Mouse (Mus musculus) MN1 (cell line): ENCODE results near the gene Gm10282.

Experiments used
- DNase-seq: peaks from one replicate; pipeline ENCODE4 v3.0.0-alpha.2; 2016; ENCODE audit warnings: low spot score

Gene Gm10282

DNA sequence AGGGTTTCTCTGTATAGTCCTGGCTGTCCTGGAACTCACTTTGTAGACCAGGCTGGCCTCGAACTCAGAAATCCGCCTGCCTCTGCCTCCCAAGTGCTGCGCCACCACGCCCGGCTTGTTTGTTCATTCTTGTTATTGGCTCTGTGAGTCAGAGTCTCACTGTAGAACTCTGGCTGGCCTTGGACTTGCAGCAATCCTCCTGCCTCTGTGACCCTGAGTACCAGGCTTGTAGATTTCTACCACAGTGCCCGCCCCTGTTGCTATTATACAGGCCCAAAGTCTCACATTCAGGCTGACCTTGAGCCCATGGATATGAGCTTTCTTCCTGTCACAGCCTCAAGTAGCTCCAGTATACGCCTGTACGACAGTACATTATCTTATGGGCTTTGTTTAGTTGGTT, 8.5 kb downstream of the Gm10282 start:
- no peak for DNase-seq

DNA sequence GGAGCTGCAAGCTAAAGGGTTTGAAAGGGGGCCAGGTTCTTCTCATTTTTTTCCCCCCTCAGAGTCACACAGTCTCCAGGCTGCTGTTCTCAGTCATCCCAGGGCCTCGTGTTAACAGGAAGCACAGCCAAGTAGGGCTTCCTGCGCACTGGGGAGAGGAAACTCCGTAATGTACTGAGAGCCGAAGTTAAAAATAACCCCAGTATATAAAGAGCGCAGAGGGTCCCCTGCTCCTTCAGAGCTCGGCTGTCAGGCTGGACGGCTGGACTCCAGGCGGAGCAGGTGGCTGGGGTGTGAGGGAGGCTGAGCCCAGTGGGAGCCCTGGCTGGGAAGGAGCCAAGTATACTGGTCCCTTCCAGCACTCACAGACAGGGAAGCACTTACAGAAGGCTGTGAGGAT, 9.4 kb downstream of the Gm10282 start:
- no peak for DNase-seq

DNA sequence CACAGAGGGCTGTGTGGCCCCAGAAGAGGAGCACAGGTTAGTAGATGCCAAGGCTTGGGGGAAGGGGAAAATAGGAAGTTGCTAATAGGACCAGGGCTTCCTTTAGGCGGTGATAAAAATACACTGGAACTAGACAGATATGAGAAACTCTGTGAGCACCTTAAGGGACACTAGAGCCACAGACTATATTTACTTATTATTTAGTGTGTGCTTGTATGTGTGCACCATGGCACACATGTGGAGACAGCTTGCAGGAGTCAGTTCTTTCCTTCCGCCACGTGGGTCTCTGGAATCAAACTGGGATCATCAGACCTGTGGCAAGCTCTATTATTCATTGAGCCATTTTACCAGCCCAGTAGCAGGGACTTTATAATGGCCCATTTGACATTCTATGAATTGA, 9.9 kb downstream of the Gm10282 start:
- DNase-seq: no peak

DNA sequence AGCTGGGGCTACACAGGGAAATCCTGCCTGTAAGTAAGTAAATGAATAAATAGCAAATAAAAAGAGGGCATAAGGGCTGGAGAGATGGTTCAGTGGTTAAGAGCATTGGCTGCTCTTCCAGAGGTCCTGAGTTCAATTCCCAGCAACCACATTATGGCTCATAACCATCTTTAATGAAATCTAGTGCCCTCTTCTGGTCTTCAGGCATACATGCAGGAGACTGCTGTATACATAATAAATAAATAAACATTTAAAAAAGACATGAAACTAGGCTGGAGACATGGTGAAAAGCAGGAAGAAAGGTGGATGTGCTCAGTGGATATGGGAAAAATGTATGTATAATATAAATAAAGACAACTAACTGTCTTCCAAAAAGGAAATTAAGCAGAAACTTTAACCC, 11.8 kb downstream of the Gm10282 start:
- DNase-seq: no peak

DNA sequence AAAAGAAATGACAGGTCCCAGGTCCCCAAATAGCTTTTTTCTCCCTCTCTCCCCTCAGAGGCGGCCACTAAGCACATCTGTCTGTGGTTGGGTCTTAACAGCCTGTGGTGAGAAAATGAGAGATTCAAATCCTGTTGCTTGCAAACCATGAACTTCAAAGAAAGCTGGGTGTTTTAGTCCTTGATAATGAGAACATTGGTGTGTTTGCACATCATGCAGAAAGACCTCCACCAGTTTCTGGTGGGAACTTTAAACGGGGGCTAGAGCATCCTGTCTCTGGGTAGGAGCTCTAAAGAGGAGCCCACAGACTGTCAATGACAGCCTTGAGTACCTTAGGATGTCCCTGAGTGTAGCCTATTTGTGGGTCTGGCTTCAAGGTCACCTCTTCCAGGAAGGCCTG, 14.0 kb downstream of the Gm10282 start:
- DNase-seq: no peak

DNA sequence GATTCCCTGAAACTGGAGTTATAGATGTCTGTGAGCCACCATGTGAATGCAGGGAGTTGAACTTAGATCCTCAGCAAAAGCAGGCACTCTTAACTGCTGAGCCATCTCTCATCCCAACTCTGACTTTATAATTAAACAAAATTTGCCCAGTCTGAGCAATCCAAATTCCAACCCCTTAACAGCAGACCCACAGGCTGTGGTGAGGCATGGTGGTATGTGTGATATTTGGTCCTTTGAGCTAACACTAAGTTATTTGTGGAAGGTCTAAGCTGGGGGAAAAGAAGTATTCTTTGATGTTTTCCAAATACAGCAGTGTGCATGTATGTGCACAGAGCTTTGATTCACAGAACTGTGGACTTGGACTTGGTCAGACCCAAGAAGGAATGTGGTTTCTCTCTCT, 16.0 kb downstream of the Gm10282 start:
- DNase-seq: no peak

DNA sequence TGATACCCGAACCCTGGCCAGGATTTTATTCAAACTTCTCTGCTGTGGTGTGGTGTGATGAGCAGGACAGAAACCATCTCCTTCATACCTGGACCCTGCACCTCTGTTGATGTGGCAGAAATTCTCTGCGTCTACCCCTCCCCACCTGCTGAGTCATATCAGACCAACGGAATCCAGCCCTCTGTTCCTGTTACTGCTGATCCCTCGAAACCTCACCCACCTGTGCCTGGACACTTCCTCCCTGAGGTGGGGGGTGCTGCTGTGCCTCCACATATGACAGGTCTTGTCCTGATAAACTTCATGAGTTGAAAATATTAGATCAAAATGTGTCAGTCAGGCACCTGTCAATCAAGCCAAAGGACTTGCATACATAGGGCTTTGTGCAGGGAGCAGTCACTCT, 19.8 kb downstream of the Gm10282 start:
- no peak for DNase-seq

DNA sequence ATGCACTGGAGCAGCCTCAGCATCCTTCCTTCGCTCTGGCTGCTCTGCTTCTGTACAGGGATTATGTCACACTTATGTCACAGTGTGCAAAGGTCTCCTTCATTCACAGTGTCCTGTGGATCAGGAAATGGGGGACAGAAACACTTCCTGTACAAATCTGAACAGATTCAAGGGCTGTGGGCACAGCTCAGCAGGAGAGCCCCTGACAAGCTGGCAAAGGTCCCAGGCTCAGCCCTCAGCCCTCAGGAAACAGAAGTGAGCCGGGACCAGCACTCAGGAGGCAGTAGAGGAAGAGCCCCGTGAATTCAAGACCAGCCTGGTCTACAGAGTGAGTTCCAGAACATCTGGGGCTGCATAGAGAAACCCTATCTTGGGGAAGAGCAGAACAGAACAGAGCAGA, 23.4 kb downstream of the Gm10282 start:
- DNase-seq: no peak

DNA sequence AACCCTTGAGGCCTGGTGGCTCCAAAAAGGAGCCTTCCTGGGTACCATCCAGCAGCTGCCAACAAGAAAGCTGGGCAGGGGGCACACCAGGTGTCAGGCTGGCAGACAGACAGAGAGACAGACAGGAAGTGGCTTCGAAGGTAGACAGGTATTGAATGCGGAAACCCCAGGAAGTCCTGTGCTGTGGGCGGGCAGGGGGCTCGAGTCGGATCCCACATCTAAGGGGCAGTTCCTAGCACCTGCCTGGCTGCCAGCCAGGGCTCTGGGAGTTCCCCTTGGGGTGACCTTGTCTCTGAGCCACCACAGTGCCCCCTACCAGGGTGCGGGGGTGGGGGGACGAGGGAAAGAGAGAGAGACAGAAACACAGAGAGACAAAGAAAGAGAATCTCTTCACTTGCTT, 25.9 kb downstream of the Gm10282 start:
- DNase-seq: no peak

DNA sequence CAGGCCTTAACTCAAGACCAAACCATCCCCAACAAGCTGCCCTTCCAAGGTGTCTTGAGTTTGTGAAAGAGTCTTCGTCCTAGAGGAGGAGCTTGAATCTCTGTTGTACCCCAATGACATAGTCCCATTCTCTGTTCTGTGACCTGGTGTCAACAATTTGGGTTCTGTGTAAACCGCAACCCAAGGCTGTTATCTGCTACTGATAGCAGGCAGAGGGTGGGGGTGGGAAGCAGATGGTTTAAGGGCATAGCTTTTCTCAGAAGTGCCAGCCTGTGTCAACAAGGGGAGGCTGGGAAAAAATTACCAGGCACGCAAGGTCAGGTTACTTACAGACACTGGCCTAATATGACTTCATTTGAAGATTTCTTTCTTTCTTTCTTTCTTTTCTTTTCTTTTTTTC, 27.8 kb downstream of the Gm10282 start:
- no peak for DNase-seq

DNA sequence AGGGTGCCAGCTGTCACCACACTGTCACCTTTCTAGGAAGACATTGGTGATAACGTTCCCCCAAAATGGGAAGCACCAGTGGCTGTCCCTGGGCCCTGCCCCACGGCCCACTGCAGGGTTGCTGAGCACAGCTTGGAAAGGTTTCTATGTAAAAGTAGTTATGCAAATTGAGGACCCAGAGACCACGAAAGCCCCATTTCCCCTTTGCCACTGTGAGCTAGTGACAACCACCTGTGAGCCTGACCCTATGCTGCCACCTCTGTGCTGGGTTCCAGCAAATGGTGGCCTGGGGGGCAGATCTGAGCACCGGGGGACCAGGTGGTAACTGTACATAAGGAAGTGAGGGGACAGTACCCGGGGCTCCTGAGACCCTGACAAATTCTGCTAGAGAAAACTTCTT, 31.3 kb downstream of the Gm10282 start:
- no peak for DNase-seq

DNA sequence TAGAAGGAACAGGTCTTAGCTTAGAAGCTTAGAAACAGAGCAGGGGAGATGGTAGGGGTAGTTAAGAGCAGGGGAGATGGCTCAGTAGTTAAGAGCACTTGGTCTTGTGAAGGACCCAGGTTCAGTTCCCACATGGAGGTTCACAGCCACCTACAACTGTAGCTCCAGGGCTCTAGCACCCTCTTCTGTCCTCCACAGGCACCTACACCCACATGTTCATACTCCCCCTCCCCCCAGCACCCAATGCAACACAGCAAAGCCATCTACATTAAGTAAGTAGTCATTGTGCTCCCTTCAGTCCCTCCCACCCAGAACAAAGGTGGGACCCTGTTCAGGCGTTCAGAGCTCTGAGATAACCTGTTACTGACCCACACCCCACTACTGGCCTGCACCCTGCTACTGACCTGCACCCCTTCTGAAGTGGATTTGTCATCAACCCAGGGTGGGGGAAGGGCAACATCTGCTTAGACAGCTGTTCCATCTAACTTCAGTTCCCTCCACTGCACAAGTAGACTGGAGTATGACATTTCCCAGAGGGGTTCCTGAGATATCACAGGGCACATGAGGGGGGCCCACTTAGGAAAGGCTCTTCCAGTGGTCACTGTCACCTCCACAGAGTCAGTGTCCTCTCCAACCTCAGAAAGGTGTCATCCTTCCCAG, 31.8 kb downstream of the Gm10282 start:
- DNase-seq: no peak

DNA sequence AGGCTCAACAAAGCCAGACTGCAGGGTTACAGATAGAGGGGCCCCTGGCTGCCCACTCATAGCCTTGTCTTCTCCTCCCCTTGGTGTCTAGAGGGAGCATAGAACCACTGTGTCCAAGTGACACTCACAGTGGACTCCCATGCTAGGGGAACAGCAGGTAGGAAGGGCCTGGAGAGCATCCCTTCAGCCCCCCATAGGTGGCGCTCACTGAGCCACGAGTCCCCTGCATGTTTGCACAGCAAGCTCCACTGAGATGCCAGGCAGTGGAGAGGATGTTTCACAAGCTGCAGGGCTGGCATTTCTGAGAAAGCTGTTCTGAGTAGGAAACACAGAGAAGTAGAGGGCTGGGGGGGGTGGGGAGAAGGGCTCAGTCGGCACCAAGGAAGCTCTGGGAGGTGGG, 32.7 kb downstream of the Gm10282 start:
- DNase-seq: peak; percentile 47

DNA sequence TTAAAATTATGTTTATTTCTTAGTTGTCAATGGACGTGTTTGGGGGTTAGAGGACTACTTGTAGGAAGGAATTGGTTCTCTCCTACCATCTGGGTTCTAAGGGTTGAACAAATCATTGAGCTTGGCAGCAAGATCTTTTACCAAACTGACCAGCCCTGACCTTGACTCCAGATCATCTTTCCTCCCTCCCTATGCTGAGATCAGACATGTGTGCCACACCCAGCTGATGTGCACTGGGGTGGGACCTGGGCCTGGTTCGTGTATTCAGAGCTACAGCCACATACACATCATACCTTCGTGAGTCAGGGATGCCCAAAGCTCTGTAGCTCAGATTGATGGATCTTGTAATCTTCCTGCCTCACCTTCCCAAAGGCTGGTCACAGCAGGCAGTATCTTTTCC, 33.4 kb downstream of the Gm10282 start:
- DNase-seq: no peak

DNA sequence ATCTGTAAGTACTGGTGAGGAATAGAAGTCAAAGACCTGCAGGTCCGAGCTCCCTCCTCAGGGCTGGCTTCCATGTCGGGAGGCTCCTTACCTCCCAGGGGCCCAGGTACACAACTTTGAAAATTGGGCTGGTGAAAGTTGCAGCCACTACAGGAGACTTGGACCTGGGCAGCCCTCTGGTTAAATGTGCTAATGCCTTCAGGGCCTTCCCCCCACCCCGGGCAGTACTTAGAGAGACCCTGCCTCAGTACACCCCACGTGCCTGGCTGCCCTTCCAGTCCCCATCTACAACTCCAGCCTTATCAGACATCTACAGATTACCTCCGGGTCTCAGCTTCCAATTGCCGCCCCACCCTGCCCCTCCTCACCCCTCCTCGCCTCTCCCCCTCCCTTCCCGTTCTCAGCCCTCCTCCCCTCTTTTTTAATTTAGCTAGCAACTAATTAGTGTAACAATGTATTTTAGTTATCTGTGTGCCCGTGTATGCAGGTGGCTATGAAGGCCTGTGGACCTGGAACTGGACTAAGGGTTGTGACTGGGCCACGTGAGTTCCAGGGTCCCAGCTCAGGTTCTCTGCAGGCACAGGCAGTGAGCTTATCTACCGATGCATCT, 33.9 kb downstream of the Gm10282 start:
- DNase-seq: no peak

DNA sequence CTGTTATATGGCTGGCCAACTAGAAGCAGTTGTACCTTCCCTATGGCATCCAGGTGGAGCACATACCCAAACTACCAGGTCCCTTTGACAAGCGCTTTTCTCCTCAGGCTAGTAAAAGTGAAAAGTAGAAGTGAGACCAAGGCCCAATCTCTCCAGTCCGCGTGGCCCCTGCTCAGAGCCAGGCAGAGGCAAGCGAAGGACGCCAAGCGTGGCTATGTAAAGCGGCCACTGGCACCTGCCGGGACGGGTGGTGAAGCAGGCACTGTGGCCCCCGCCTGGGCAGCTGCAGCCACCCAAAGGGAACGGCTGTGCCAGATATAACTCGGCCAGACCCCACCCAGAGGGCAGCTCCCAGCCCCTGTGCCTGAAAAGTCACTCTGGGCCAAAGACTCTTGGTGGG, 34.5 kb downstream of the Gm10282 start:
- DNase-seq: no peak

DNA sequence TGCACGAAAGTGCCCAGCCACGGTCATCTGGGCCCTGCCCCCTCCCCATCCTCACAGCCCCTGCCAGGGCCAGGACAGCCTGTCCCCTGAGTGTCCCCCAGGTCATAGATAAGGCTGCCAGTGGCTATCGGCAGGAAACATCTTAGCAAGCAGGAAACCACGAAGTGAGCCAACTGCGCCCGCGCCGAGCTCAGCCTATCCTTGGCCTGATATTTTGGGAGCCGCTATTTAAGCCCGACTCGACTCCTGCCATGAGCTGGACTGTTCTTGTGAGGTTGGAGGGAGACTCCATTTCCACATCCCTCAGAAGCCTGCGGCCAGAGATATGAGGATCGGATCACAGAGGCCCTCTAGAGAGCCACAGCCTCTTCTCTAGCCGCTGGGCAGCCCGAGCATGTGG, 36.7 kb downstream of the Gm10282 start:
- no peak for DNase-seq

DNA sequence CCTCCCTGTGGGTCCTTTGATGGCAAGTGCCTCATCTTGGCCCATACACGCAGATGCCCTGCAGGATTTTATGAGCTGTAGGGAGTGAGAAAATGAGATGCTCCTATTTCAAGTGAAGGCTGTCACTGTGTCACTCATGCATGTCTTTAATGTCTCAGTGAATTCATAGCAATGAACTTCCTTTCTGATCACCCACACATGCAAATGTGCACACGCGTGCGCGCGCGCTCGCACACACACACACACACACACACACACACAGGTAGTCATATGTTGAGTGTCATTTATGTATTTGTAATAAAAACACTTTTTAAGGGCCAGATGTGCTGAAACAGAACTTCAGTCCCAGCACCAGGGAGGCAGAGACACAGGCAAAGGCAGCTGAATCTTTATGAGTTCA, 38.0 kb downstream of the Gm10282 start:
- DNase-seq: no peak

DNA sequence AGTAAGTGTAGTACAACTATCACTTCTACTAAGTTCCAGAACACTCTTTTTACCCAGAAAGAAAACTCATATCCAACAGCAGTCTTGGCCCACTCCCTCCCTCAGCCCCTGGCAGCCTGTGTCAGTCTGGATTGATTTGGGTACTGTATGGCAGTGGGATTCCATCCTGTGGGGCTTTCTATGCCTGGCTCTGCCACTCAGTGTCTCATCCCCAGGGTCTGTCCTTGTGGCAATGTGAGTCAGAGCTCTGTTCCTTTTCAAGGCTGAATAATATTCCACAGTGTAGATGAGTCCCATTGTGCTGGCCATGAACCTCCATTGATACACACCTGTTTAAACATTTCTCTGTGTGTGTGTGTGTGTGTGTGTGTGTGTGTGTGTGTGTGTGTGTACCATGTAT, 38.4 kb downstream of the Gm10282 start:
- no peak for DNase-seq

DNA sequence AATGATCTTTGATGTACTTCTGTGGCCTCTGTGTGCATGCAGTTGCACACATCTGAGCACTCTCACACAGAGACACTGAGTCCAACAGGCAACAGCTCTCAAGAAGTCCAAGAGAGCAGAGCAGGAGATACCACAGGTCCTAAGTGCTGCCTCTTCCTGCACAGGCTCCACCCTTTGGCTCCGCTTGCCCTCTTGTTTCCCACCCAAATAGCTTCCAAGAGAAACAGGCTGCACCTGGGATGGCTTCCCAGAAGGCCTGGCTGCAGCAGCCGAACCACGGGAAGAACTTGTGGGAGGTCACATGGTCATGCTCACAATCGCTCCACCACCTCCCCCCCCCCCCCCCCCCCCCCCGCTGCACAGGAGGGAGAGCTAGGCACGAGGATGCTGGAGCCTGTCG, 39.7 kb downstream of the Gm10282 start:
- DNase-seq: no peak

DNA sequence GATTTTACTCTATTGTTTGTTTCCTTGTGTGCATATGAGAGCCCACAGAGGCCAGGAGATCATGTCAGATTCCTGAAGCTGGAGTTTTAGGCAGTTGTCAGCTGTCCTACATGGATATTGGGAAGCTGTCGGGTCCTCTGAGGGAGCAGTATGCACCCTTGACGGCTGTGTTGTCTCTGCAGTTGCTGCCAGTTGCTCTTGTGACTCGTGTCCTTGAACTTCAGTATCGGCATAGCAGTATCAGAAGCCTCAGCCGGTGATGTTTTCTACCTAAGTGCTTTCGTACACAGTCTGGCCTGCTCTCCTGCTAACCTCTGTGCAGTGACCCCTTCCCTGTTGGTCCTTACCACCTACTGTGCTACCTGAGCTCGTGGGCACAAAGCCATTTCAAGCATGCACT, 41.6 kb downstream of the Gm10282 start:
- no peak for DNase-seq

DNA sequence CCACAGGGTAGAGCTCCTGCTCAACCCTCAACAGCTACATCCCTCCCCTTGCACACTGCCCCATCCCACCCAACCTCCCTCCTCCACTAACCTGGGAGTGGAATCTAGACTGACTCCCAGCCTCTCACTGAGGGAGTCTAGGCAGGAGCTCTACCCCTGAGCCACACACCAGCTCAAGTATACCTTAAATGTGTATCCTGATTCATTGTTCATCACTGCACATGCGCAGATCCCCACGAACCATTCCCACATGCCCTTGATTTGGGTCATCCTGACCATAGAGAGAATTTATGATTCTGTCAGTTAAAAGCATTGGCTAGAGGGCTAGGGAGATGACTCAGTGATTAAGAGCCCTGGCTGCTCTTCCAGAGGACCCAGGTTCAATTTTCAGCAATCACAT, 42.3 kb downstream of the Gm10282 start:
- peak; percentile 23 for DNase-seq

DNA sequence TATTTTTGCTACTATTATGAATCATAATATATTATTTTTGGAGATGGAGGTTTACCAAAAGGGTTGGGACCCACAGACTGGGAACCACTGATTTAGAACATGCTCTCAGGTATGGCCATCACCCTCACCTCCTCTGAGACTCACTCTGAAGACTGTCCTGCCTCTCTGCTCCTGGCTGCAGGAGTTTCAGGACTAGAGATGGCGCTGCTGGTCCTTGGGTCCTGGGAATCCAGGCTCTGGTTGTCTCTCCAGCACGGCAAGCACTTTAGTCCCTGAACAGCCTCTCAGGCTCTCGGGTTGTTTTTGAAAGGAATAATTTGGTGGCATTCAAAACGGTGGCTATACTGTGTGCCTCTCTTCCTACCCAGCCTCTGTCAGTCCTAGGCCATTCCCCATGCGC, 43.2 kb downstream of the Gm10282 start:
- no peak for DNase-seq

DNA sequence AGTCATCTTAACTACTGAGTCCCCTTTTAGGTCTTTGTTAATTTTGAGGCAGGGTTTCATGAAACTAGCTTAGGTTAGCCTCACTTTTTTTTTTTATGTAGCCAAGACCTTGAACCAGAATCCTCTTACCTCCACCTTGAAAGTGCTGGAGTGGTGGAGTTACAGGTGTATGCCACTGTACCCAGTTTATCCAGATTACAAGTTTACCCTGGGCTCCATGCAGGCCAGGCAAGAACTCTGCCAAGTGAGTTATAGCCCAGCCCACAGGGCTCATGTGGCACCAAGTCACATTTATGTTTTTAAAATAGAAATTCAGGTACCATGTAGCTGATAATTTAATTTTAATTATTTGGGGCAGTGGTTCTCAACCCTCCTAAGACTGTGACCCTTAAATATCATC, 43.6 kb downstream of the Gm10282 start:
- no peak for DNase-seq
